Mouse (Mus musculus) stomach, postnatal 0 days (tissue): ENCODE measurements around the gene Ccdc8. TPM values are rescaled to one million over a fixed set of nuclear protein-coding genes. Genes with fewer than 3 reads are reported as not detected.

ENCODE experiments used
- ATAC-seq: fragments of 200-750 bp; cut with Nextera tagmentation; 2 replicates; pipeline ENCODE4 v1.8.0; 2017; ENCODE audit not compliant: low FRiP score, low TSS enrichment
- DNase-seq: peaks from one replicate; pipeline ENCODE4 v3.0.0-alpha.2; 2016; ENCODE audit warnings: low spot score
- H3K27ac ChIP-seq: fragments of 300-500 bp; sonication (generic); replicated peaks from 2 replicates; pipeline ENCODE4 v1.5.1; 2014; ENCODE audit warnings: mild to moderate bottlenecking, control low read depth
- H3K27me3 ChIP-seq: fragments of 300-500 bp; sonication (generic); 2 replicates; pipeline ENCODE4 v1.6.1; 2014; ENCODE audit warnings: low read length; ENCODE audit not compliant: control insufficient read depth, insufficient read depth
- H3K36me3 ChIP-seq: fragments of 300-500 bp; sonication (generic); 2 replicates; pipeline ENCODE4 v1.6.1; 2014; ENCODE audit warnings: low read length, mixed read lengths; ENCODE audit not compliant: control insufficient read depth, insufficient read depth
- H3K4me1 ChIP-seq: fragments of 300-500 bp; sonication (generic); replicated peaks from 2 replicates; pipeline ENCODE4 v1.6.1; 2014; ENCODE audit warnings: antibody characterized with exemption; ENCODE audit not compliant: control insufficient read depth, insufficient read depth
- H3K4me2 ChIP-seq: fragments of 300-500 bp; sonication (generic); replicated peaks from 2 replicates; pipeline ENCODE4 v1.6.1; 2014; ENCODE audit warnings: low read depth, mild to moderate bottlenecking, control low read depth, moderate library complexity
- H3K4me3 ChIP-seq: fragments of 300-500 bp; sonication (generic); 2 replicates; pipeline ENCODE4 v1.5.1; 2014; ENCODE audit warnings: low read depth, low read length, control low read depth
- H3K9ac ChIP-seq: fragments of 300-500 bp; sonication (generic); 2 replicates; pipeline ENCODE4 v1.6.1; 2014; ENCODE audit warnings: mild to moderate bottlenecking, low read length, control low read depth, mixed read lengths
- H3K9me3 ChIP-seq: fragments of 300-500 bp; sonication (generic); 2 replicates; pipeline ENCODE4 v1.6.1; 2016; ENCODE audit warnings: low read length; ENCODE audit not compliant: control insufficient read depth
- CTCF ChIP-seq: IDR thresholded peaks from 2 replicates; pipeline ENCODE4 v1.5.1; 2016; ENCODE audit warnings: antibody characterized with exemption, low read depth, mild to moderate bottlenecking, moderate library complexity
- EP300 ChIP-seq: optimal IDR thresholded peaks from 2 replicates; pipeline ENCODE3; 2016; ENCODE audit warnings: antibody characterized with exemption
- WGBS: fragments of 180-500 bp; shearing (Covaris S2); extraction: QIAGEN DNeasy Blood & Tissue Kit; methylation state at CpG from one replicate; pipeline ENCODE4 v1.1.7; 2014; 5-methylcytosine and 5-hydroxymethylcytosine counted together
- polyA plus RNA-seq: library from polyadenylated mRNA; unstranded; fragments of >200 nt; fragmentation: Nextera tagmentation; extraction: Ambion mirVana; gene quantifications from 2 replicates; pipeline ENCODE4 v1.2.1, GENCODE M21; 2015

Gene Ccdc8
- polyA plus RNA-seq, 1 experiment from 2014 or later, result 4.7 TPM

DNA sequence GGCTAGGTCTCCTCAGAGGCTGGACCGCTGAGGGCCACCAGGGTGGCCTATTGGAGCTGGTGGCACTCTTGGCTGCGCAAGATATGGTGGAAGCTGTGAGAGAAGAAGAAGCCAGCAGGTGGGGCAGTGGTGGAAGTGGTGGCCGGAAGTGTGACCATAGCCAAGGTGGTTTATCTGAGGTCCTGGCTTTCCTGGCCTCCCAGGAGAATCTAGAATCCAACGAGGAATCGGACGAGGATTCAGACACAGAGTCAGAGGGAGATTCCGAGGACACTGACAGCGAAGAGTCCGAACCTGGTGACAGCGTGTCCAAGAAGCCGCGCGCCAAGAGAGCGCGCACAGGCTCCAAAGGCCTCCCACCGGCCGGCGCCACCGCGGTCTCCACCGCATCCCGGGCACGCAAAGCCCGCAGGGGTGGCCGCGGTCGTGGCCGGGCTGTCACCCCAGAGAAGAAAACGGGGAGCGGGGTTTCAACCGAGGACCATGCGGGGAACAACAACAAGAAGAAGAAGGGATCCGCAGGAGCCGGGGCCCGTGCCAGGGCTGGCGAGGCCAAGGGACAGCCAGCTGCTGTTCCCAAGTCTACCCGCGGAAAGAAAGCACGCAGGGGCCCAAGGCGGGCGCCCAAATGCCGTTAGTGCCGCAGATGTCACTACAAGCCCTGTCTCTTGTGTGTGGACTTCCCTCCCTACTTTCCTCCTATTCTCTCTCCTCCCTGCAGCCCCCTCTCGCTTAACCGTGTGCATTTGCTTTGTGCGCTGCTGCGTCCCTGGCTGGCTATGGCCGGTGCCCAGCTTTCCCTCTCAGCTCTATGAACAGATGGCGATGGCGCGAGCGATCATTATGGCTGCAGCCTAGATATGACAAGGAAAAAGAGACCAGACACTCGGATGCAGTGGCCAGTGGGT is 45.8 kb upstream of the Ccdc8 start:
- DNase-seq (peak; percentile 46), ATAC-seq (no peak)
- TF ChIP-seq CTCF (peak; percentile 31), EP300 (no peak)
- Histone ChIP-seq H3K4me1 (peaks cover 10% of the 10 kb centered on the region), H3K27ac (no peak overlapping the region), H3K27me3 (no peaks in the 10 kb centered on the region), H3K4me2 (peak overlapping the region; percentile 56), H3K9ac (peak overlapping the region; percentile 51), H3K4me3 (peak overlapping the region; percentile 27), H3K9me3 (no peaks in the 10 kb centered on the region), H3K36me3 (no peaks in the 10 kb centered on the region)
- 22% methylated on average over 53 of the region's 53 CpGs for WGBS

DNA sequence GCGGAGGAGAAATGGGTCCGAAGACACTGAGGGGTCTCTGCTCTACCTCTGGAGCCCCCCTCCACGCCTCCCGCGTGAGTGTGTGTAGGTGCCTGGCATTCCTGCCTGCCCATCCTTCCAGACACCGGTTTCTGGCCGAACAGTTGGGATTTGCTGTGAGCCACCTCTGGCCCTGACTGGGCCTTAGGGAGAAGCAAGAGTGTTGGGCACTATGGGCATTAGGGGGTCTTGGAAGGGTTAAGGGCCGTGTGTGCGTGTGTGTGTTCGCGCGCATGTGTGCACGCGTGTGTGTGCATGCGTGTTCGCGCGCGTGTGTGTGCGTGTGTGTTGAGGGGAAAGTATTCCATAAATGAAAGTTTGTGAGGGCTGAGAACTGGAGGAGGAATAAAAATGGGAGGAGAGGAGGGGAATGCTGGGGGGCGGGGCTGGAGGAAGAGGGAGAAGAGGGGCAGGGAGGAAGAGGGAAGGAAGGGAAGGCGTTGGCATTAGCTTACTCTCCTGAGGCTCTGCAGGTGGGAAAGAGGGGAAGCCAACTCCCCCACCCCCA is 45.1 kb upstream of the Ccdc8 start:
- peak overlapping the region; percentile 27 for H3K4me3 ChIP-seq
- no peaks in the 10 kb centered on the region for H3K9me3 ChIP-seq
- peaks cover 10% of the 10 kb centered on the region for H3K4me1 ChIP-seq
- H3K4me2 ChIP-seq, result peak overlapping the region; percentile 56
- TF ChIP-seq EP300, result no peak
- no peak for TF ChIP-seq CTCF
- DNase-seq (no peak), ATAC-seq (no peak)
- no peak overlapping the region for H3K27ac ChIP-seq
- H3K27me3 ChIP-seq, result no peaks in the 10 kb centered on the region
- WGBS, result 16% methylated on average over 21 of the region's 22 CpGs
- peak overlapping the region; percentile 51; the same call in 1 of the 2 replicates for H3K9ac ChIP-seq
- H3K36me3 ChIP-seq, result no peaks in the 10 kb centered on the region

DNA sequence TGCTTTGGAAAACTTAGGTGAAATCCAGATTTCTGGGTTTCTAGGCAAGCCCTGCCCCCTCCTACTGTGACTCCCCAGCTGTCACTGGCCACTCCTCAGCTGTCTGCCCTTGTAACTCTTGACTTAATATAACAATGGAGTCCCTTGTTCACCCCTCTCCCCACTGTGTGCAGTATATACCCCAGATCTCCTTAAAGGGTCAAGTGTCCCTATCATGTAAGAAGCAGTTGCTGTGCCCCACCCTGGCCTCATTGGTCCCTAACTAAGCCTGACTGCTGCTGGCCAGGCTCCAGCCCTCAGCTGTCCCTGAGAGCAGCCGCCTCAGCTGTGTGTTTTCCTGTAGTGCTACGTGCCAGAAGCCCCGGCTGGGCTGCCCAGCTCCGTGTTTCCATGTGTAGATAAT is 44.5 kb upstream of the Ccdc8 start:
- DNase-seq, result peak; percentile 44
- Histone ChIP-seq H3K36me3 (no peaks in the 10 kb centered on the region), H3K4me1 (peaks cover 10% of the 10 kb centered on the region), H3K4me3 (no peak overlapping the region), H3K4me2 (peak overlapping the region; percentile 56), H3K27ac (no peak overlapping the region), H3K27me3 (no peaks in the 10 kb centered on the region), H3K9me3 (no peaks in the 10 kb centered on the region), H3K9ac (no peak overlapping the region)
- 0% methylated on average over 4 of the region's 4 CpGs for WGBS
- TF ChIP-seq EP300 (no peak), CTCF (no peak)
- ATAC-seq, result no peak

DNA sequence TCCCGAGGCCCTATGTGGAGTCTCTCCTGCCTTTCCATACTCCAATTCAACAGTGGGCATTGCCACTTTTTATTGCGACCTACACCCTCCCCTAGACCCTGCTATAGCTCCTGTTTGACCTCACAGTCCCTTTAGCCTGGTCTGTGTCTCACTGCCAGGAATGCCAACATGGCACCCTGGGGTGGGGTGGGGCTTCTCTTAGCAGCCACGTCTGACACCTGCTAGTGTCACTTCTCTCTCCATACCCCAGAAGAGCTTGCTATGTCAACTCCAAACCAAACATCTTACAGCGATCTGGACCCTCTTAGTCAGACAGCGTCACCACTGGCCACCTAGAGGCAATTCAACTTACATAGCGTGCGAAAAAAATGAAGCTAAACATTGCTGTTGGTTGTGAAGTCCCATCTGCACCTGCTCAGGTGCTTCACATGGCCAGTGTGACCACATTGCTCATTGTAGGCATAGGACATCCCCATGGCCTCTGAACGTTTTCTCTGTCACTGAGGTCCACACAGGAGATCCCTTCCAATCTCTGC is 43.5 kb upstream of the Ccdc8 start:
- no peak overlapping the region for H3K4me2 ChIP-seq
- no peak for ATAC-seq
- TF ChIP-seq CTCF, result no peak
- no peak for TF ChIP-seq EP300
- no peaks in the 10 kb centered on the region for H3K36me3 ChIP-seq
- no peak overlapping the region for H3K4me3 ChIP-seq
- H3K4me1 ChIP-seq, result peaks cover 10% of the 10 kb centered on the region
- H3K9ac ChIP-seq, result no peak overlapping the region
- 77% methylated on average over 8 of the region's 8 CpGs for WGBS
- no peak overlapping the region for H3K27ac ChIP-seq
- no peak for DNase-seq
- H3K9me3 ChIP-seq, result no peaks in the 10 kb centered on the region
- H3K27me3 ChIP-seq, result no peaks in the 10 kb centered on the region

DNA sequence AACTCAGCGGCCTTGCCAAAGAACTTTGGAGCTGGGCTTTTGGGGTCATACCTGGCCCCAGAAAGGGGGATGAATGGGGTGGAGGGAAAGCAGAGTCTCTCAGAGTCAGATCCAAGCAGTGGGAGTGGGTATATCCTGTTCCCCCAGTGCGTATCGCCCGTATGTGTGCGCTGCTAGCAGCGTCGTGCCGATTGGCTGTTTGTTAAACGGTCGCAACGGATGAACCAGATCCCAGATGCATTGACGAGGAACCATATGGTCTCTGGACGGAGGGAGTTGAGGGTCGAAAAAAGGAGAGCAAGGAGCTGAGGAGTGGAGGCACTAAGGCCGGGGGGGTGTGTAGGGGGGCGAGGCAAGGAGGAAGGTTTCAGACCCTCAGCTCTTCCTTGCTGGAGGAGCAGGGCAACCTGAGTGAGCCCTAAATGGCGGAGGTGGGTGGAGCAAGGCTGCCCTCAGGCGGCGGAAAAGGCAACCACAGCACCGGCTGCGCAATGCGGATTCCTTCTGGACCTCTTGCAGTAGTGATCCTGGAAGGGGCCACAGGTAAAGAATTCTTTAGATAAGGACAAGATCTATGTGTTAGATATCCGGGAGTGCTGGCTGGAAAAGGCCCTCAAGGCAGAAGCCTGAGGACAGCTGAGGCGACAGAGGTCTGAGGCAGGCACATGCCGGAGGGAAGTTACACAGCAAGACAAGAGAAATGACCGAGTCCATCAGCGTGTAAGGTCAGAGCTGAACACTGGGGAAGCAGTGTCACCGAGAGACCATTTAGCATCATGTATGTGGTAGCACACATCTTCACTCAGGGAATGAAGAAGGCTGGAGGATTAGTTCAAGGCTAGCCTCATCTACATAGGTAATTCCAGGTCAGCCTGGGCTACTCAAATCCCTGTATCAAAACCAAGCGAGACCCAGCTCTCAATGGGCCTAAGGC is 42.3 kb upstream of the Ccdc8 start:
- H3K4me2 ChIP-seq, result peak overlapping the region; percentile 51
- ATAC-seq, result peak; percentile 47; the same call in 1 of the 2 replicates
- H3K36me3 ChIP-seq, result no peaks in the 10 kb centered on the region
- no peaks in the 10 kb centered on the region for H3K27me3 ChIP-seq
- TF ChIP-seq CTCF (peak; percentile 97), EP300 (no peak)
- peaks cover 8% of the 10 kb centered on the region for H3K4me1 ChIP-seq
- H3K4me3 ChIP-seq, result peak overlapping the region; percentile 13; the same call in 1 of the 2 replicates
- WGBS, result 10% methylated on average over 29 of the region's 29 CpGs
- peak; percentile 86 for DNase-seq
- no peaks in the 10 kb centered on the region for H3K9me3 ChIP-seq
- no peak overlapping the region for H3K27ac ChIP-seq
- H3K9ac ChIP-seq, result no peak overlapping the region; the same call in 1 of the 2 replicates
